Mouse (Mus musculus): Measurements from ENCODE around the gene Ifnab. TPM values are rescaled to one million over a fixed set of nuclear protein-coding genes. Genes with fewer than 3 reads are reported as not detected.
A peak's percentile ranks its signal among the peaks of the same experiment; 100 is the strongest.

Gene Ifnab
- polyA plus RNA-seq, 1 experiment from 2014 or later = not detected

GRCm38 (mm10) chr4:88653644-88654043 is 37.5 kb downstream of the Ifnab start:
- WGBS = 72% methylated on average over 3 of the region's 3 CpGs
- Histone ChIP-seq H3K9me3 (no peaks in the 10 kb centered on the region), H3K27ac (no peak overlapping the region), H3K36me3 (no peaks in the 10 kb centered on the region), H3K4me1 (no peaks in the 10 kb centered on the region), H3K9ac (no peak overlapping the region), H3K27me3 (replicated peaks) (no peaks in the 10 kb centered on the region), H3K4me2 (no peak overlapping the region), H3K4me3 (replicated peaks) (no peak overlapping the region)
- no peak for ATAC-seq (ENCODE audit: insufficient read depth, low FRiP score, low read depth)

DNA sequence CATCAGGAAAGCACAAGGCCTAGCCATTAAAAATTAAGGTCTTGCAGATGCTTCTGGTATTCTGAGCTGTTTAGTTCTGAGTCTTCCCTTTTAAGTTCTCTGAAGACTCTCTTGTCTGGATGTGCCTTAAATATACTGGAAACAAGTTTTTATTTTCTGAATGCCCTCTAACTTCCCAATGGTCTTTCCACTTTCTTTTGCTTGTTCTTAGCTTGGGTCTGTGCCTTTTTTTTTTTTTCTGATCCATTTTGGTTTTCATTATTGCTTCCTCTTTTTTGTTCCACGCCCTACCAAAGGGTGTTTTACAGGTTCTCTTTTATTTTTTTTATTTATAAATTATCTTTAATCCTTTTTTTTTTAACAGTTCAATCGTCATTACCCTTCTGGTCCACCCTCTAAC is 46.8 kb downstream of the Ifnab start, which contains the start of gene Ifna13:
Gene Ifna13 (minus strand): TSS at position 101 of the 400 bp plus-strand sequence.
- no peak within 1 kb of the TSS for H3K4me2 ChIP-seq
- H3K4me3 ChIP-seq (replicated peaks) = no peak within 1 kb of the TSS
- H3K9ac ChIP-seq = no peak within 1 kb of the TSS
- no peaks in the 10 kb centered on the region for H3K4me1 ChIP-seq
- no peaks in the 10 kb centered on the region for H3K9me3 ChIP-seq
- no peaks in the 10 kb centered on the region for H3K36me3 ChIP-seq
- no peak for ATAC-seq (ENCODE audit: insufficient read depth, low FRiP score, low read depth)
- WGBS = 44% methylated on average over 2 of the region's 2 CpGs
- H3K27me3 ChIP-seq (replicated peaks) = no peaks in the 10 kb centered on the region
- H3K27ac ChIP-seq = no peak within 1 kb of the TSS

- H3K27ac ChIP-seq = no peak overlapping the region
- no peak overlapping the region for H3K4me2 ChIP-seq
- H3K9me3 ChIP-seq = no peaks in the 10 kb centered on the region
- no peaks in the 10 kb centered on the region for H3K27me3 ChIP-seq (replicated peaks)
- WGBS = 23% methylated on average over 2 of the region's 2 CpGs
- H3K9ac ChIP-seq = no peak overlapping the region
- no peak for ATAC-seq (ENCODE audit: insufficient read depth, low FRiP score, low read depth)
- H3K4me3 ChIP-seq (replicated peaks) = no peak overlapping the region
- H3K36me3 ChIP-seq = no peaks in the 10 kb centered on the region
- H3K4me1 ChIP-seq = no peaks in the 10 kb centered on the region
Observed at GRCm38 (mm10) chr4:88642526-88642925, 48.6 kb downstream of the Ifnab start.

DNA sequence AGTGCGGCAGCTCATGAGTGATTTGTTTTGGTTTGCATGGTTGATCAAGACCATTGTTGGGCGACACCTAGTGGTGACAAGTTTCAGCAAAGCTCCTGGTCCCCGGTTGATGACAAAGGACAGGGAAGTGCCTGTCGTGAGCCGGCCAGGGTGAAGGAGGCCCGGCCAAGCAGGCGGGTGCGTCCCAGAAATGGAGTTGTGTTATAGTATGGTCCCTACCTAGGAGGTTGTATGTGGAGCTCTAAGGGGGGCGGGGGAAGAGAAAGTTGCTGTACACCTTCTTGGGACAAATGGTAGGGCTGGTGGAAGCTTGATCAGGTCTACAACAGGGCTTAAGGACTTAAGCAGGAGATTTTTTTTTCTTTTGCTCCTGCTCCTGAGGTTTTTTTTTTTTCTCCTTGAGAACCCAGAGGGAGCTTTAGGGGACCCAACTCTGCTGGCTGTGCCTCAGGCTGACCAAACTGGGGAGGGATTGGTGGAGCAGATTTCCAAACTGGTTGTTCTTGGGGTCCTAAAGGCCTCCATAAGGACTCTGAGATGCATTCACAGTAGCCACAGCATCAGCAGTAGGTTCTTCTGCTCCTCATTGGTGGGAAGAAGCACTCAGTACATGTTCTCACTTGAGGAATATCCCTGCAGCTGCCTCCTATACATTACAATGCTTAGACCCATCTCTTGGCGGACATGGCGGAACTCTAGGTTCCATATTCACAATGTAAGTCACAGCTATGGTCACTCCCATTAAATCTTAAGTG is 49.9 kb downstream of the Ifnab start:
- Histone ChIP-seq H3K4me3 (replicated peaks) (peak overlapping the region; percentile 43), H3K27ac (peak overlapping the region; percentile 44; the same call in 1 of the 2 replicates), H3K9ac (no peak overlapping the region), H3K36me3 (no peaks in the 10 kb centered on the region), H3K4me2 (peak overlapping the region; percentile 58), H3K9me3 (no peaks in the 10 kb centered on the region), H3K27me3 (replicated peaks) (no peaks in the 10 kb centered on the region), H3K4me1 (no peaks in the 10 kb centered on the region)
- ATAC-seq (ENCODE audit: insufficient read depth, low FRiP score, low read depth) = peak; percentile 88
- 13% methylated on average over 11 of the region's 11 CpGs for WGBS

DNA sequence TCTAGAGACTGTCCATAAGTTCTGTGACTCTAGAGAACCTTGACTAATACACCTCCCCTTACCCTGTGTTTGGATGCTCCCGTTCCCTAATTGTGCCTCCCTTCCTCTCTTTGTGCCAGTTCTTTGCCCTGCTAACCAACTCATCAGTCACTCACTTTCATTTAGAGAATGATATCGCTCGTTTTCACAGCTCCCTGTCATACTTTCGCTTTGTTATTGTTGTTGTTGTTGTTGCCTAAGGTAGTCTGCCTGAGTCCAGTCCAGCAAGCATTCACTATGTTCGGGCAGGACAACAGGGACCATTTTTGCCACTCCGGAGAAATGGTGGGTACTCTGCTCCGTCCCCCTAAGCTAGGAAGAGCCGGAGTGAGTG is 50.5 kb downstream of the Ifnab start:
- H3K27me3 ChIP-seq (replicated peaks) = no peaks in the 10 kb centered on the region
- H3K4me2 ChIP-seq = peak overlapping the region; percentile 58
- H3K9ac ChIP-seq = no peak overlapping the region
- no peaks in the 10 kb centered on the region for H3K4me1 ChIP-seq
- no peak for ATAC-seq (ENCODE audit: insufficient read depth, low FRiP score, low read depth)
- WGBS = 58% methylated on average over 8 of the region's 8 CpGs
- no peak overlapping the region for H3K27ac ChIP-seq
- H3K9me3 ChIP-seq = no peaks in the 10 kb centered on the region
- H3K4me3 ChIP-seq (replicated peaks) = peak overlapping the region; percentile 43
- H3K36me3 ChIP-seq = no peaks in the 10 kb centered on the region

Other genes starting within 250 kb of the Ifnab start
- gene Ifnb1, start 168.6 kb downstream of the Ifnab start, polyA plus RNA-seq (2015; fragmentation: Nextera tagmentation; extraction: Ambion mirVana) = not detected in 2 replicates
- not detected in 2 replicates for gene Ifna15, start 133.1 kb downstream of the Ifnab start, polyA plus RNA-seq (2015; fragmentation: Nextera tagmentation; extraction: Ambion mirVana)
- gene Ifna14, start 119.6 kb downstream of the Ifnab start, polyA plus RNA-seq (2015; fragmentation: Nextera tagmentation; extraction: Ambion mirVana) = not detected in 2 replicates
- gene Ifna9, start 99.0 kb downstream of the Ifnab start, polyA plus RNA-seq (2015; fragmentation: Nextera tagmentation; extraction: Ambion mirVana) = not detected in 2 replicates
- not detected in 2 replicates for gene Ifna12, start 88.0 kb downstream of the Ifnab start, polyA plus RNA-seq (2015; fragmentation: Nextera tagmentation; extraction: Ambion mirVana)
- gene C87499, start 56.9 kb downstream of the Ifnab start, polyA plus RNA-seq (2015; fragmentation: Nextera tagmentation; extraction: Ambion mirVana) = not detected in 2 replicates
- not detected in 2 replicates for gene Ifna13, start 46.9 kb downstream of the Ifnab start, polyA plus RNA-seq (2015; fragmentation: Nextera tagmentation; extraction: Ambion mirVana)
- gene Ifna16, start 14.4 kb downstream of the Ifnab start, polyA plus RNA-seq (2015; fragmentation: Nextera tagmentation; extraction: Ambion mirVana) = not detected in 2 replicates
- not detected in 2 replicates for gene Ifna2, start 7.4 kb downstream of the Ifnab start, polyA plus RNA-seq (2015; fragmentation: Nextera tagmentation; extraction: Ambion mirVana)
- gene Gm26566, start 30.4 kb upstream of the Ifnab start, polyA plus RNA-seq (2015; fragmentation: Nextera tagmentation; extraction: Ambion mirVana) = 0.49 and 1.0 TPM in 2 replicates
- gene Klhl9, start 31.1 kb upstream of the Ifnab start, polyA plus RNA-seq (2015; fragmentation: Nextera tagmentation; extraction: Ambion mirVana) = 87.8 and 88.8 TPM in 2 replicates
- gene Gm13271, start 63.5 kb upstream of the Ifnab start, polyA plus RNA-seq (2015; fragmentation: Nextera tagmentation; extraction: Ambion mirVana) = not detected in 2 replicates
- gene Gm13283, start 68.8 kb upstream of the Ifnab start, polyA plus RNA-seq (2015; fragmentation: Nextera tagmentation; extraction: Ambion mirVana) = 0.23 and 0.33 TPM in 2 replicates
- 0.30 and 0.70 TPM in 2 replicates for gene Gm13290, start 82.5 kb upstream of the Ifnab start, polyA plus RNA-seq (2015; fragmentation: Nextera tagmentation; extraction: Ambion mirVana)
- not detected in 2 replicates for gene Gm13289, start 85.6 kb upstream of the Ifnab start, polyA plus RNA-seq (2015; fragmentation: Nextera tagmentation; extraction: Ambion mirVana)
- 0.35 TPM in 1 of 2 replicates, not detected in the other for gene Gm13272, start 88.5 kb upstream of the Ifnab start, polyA plus RNA-seq (2015; fragmentation: Nextera tagmentation; extraction: Ambion mirVana)
- 0.30 and 0.41 TPM in 2 replicates for gene Ifnz, start 90.8 kb upstream of the Ifnab start, polyA plus RNA-seq (2015; fragmentation: Nextera tagmentation; extraction: Ambion mirVana)
- not detected in 2 replicates for gene Gm13276, start 94.3 kb upstream of the Ifnab start, polyA plus RNA-seq (2015; fragmentation: Nextera tagmentation; extraction: Ambion mirVana)
- not detected in 2 replicates for gene Gm13277, start 97.3 kb upstream of the Ifnab start, polyA plus RNA-seq (2015; fragmentation: Nextera tagmentation; extraction: Ambion mirVana)
- gene Gm13278, start 100.2 kb upstream of the Ifnab start, polyA plus RNA-seq (2015; fragmentation: Nextera tagmentation; extraction: Ambion mirVana) = not detected in 2 replicates
- gene Gm13275, start 103.1 kb upstream of the Ifnab start, polyA plus RNA-seq (2015; fragmentation: Nextera tagmentation; extraction: Ambion mirVana) = not detected in 2 replicates
- not detected in 2 replicates for gene Gm13279, start 106.0 kb upstream of the Ifnab start, polyA plus RNA-seq (2015; fragmentation: Nextera tagmentation; extraction: Ambion mirVana)
- gene Gm13285, start 108.3 kb upstream of the Ifnab start, polyA plus RNA-seq (2015; fragmentation: Nextera tagmentation; extraction: Ambion mirVana) = 0.94 and 1.3 TPM in 2 replicates
- 0.41 TPM in 1 of 2 replicates, not detected in the other for gene Gm13287, start 111.9 kb upstream of the Ifnab start, polyA plus RNA-seq (2015; fragmentation: Nextera tagmentation; extraction: Ambion mirVana)
- gene Gm13288, start 114.2 kb upstream of the Ifnab start, polyA plus RNA-seq (2015; fragmentation: Nextera tagmentation; extraction: Ambion mirVana) = not detected in 2 replicates
- gene Ifna7, start 124.9 kb upstream of the Ifnab start, polyA plus RNA-seq (2015; fragmentation: Nextera tagmentation; extraction: Ambion mirVana) = not detected in 2 replicates
- gene Ifna11, start 128.6 kb upstream of the Ifnab start, polyA plus RNA-seq (2015; fragmentation: Nextera tagmentation; extraction: Ambion mirVana) = not detected in 2 replicates
- gene Ifna6, start 136.1 kb upstream of the Ifnab start, polyA plus RNA-seq (2015; fragmentation: Nextera tagmentation; extraction: Ambion mirVana) = not detected in 2 replicates
- gene Ifna5, start 144.2 kb upstream of the Ifnab start, polyA plus RNA-seq (2015; fragmentation: Nextera tagmentation; extraction: Ambion mirVana) = not detected in 2 replicates
- not detected in 2 replicates for gene Ifna4, start 150.5 kb upstream of the Ifnab start, polyA plus RNA-seq (2015; fragmentation: Nextera tagmentation; extraction: Ambion mirVana)
- not detected in 2 replicates for gene Ifna1, start 158.7 kb upstream of the Ifnab start, polyA plus RNA-seq (2015; fragmentation: Nextera tagmentation; extraction: Ambion mirVana)
- not detected in 2 replicates for gene Ifne, start 188.8 kb upstream of the Ifnab start, polyA plus RNA-seq (2015; fragmentation: Nextera tagmentation; extraction: Ambion mirVana)

All from stomach, embryonic 15.5 days (tissue).